Comparison of ENCODE assay signal across 10 mouse cellular contexts in genomic region chr7:99133811-99134402, GRCm38 (mm10). TPM values are rescaled to one million over a fixed set of nuclear protein-coding genes. Genes with fewer than 3 reads are reported as not detected.
A peak's percentile ranks its signal among the peaks of the same experiment; 100 is the strongest.
DNase-seq lines count a peak whose midpoint lies in the region; ATAC-seq and TF ChIP-seq lines count a peak whose summit lies in the region.
"Had no signal": no experiment of that assay in that cellular context is flagged by ENCODE, and none has a peak within 500 bp of the region (broad histone marks: within the 10 kb centered on the region; RNA-seq: fewer than 3 reads in every experiment).

No protein-coding gene starts in this region.

- no peak overlapping the region for H3K4me2 ChIP-seq in limb, embryonic 15.5 days
- H3K4me2 ChIP-seq in midbrain, postnatal 0 days (ENCODE audit: low read depth, low read length, poor library complexity, severe bottlenecking), result no peak overlapping the region

- no peak for TF ChIP-seq CTCF in midbrain, postnatal 0 days (IDR thresholded peaks at IDR 0.05)

- WGBS in limb, embryonic 15.5 days, result 82% methylated on average over 8 of the region's 8 CpGs
- 90% methylated on average over 8 of the region's 8 CpGs for WGBS in limb, embryonic 10.5 days
- 90% methylated on average over 8 of the region's 8 CpGs for WGBS in midbrain, postnatal 0 days

- no peak for ATAC-seq in limb, embryonic 15.5 days (ENCODE audit: insufficient number of reproducible peaks, low FRiP score, low TSS enrichment, low read depth)
- ATAC-seq in granulocyte monocyte progenitor cell, adult 5-6 weeks (replicated peaks; ENCODE audit: poor library complexity, severe bottlenecking), result peak; percentile 81
- peak; percentile 69 for ATAC-seq in monocyte, adult 5-6 weeks (replicated peaks; ENCODE audit: insufficient number of reproducible peaks, low FRiP score, low TSS enrichment, poor library complexity, severe bottlenecking)
- ATAC-seq in midbrain, postnatal 0 days (ENCODE audit: low FRiP score), result no peak

- DNase-seq in heart, adult 11 months, result peak; percentile 90
- no peak for DNase-seq in heart, postnatal 4 days
- DNase-seq in limb, embryonic 10.5 days (ENCODE audit: low spot score), result no peak
- DNase-seq in layer of hippocampus, postnatal 36 days, result no peak
- no peak for DNase-seq in midbrain, postnatal 0 days (ENCODE audit: low spot score)
- DNase-seq: kidney, postnatal 10 days had no signal

- no peak overlapping the region for H3K9ac ChIP-seq in limb, embryonic 15.5 days
- H3K9ac ChIP-seq in midbrain, postnatal 0 days (replicated peaks; ENCODE audit: low read length, poor library complexity, severe bottlenecking), result no peak overlapping the region

- H3K27ac ChIP-seq in limb, embryonic 15.5 days, result peak overlapping the region; percentile 33; the same call in 1 of the 2 replicates
- H3K27ac ChIP-seq in limb, embryonic 10.5 days, result no peak overlapping the region
- no peak overlapping the region for H3K27ac ChIP-seq in midbrain, postnatal 0 days (ENCODE audit: low read depth, low read length)
- H3K27ac ChIP-seq: midbrain, embryonic 10.5 days had no signal

- H3K27me3 ChIP-seq in limb, embryonic 15.5 days, result no peaks in the 10 kb centered on the region
- no peaks in the 10 kb centered on the region for H3K27me3 ChIP-seq in limb, embryonic 10.5 days (ENCODE audit: low read depth, poor library complexity, severe bottlenecking)
- H3K27me3 ChIP-seq in midbrain, postnatal 0 days (ENCODE audit: insufficient read depth, low read length), result no peaks in the 10 kb centered on the region

- peaks cover 7% of the 10 kb centered on the region; the same call in 1 of the 2 replicates for H3K4me1 ChIP-seq in limb, embryonic 15.5 days
- peaks cover 9% of the 10 kb centered on the region for H3K4me1 ChIP-seq in limb, embryonic 10.5 days
- 0 out of 2 replicates have a peak, but pooled peaks cover 2% of the 10 kb centered on the region for H3K4me1 ChIP-seq in midbrain, postnatal 0 days (ENCODE audit: insufficient read depth, low read length)

- no peak overlapping the region for H3K4me3 ChIP-seq in limb, embryonic 15.5 days
- H3K4me3 ChIP-seq in limb, embryonic 10.5 days, result no peak overlapping the region
- H3K4me3 ChIP-seq in midbrain, postnatal 0 days (ENCODE audit: low read depth, low read length), result no peak overlapping the region
- H3K4me3 ChIP-seq: midbrain, embryonic 10.5 days had no signal

- H3K36me3 ChIP-seq in limb, embryonic 15.5 days, result 0 out of 2 replicates have a peak, but pooled peaks cover 3% of the 10 kb centered on the region
- H3K36me3 ChIP-seq in limb, embryonic 10.5 days, result peaks cover 7% of the 10 kb centered on the region; the same call in 1 of the 2 replicates
- no peaks in the 10 kb centered on the region for H3K36me3 ChIP-seq in midbrain, postnatal 0 days (ENCODE audit: insufficient read depth, low read length)

- no peaks in the 10 kb centered on the region for H3K9me3 ChIP-seq in limb, embryonic 15.5 days
- H3K9me3 ChIP-seq in limb, embryonic 10.5 days (replicated peaks), result no peaks in the 10 kb centered on the region
- no peaks in the 10 kb centered on the region for H3K9me3 ChIP-seq in midbrain, postnatal 0 days (ENCODE audit: low read length)
- H3K9me3 ChIP-seq: midbrain, embryonic 10.5 days had no signal

RNA-seq across cellular contexts. Expression of gene Uvrag, which starts 7.0 kb away (rescaled TPM):
- total RNA-seq in heart, postnatal 4 days (2021), result 10 to 100 TPM; 33.2 to 34.5 TPM
- polyA plus RNA-seq in limb, embryonic 15.5 days (2015; fragmentation: Nextera tagmentation; extraction: Ambion mirVana), result 15.6 and 16.7 TPM in 2 replicates
- polyA plus RNA-seq in limb, embryonic 10.5 days (2016; fragmentation: Nextera tagmentation; extraction: Ambion mirVana), result 10.5 and 12.0 TPM in 2 replicates
- total RNA-seq in granulocyte monocyte progenitor cell, adult 5-6 weeks (2014; fragmentation: Nextera tagmentation), result 25.7 and 31.0 TPM in 2 replicates
- total RNA-seq in granulocyte monocyte progenitor cell, adult 5-6 weeks (2017), result 26.8 and 38.7 TPM in 2 replicates
- total RNA-seq in monocyte, adult 5-6 weeks (2017), result 90.8 to 94.9 TPM (median 92.1 TPM) in 3 replicates
- 10 to 100 TPM; 49.0 to 50.7 TPM for total RNA-seq in layer of hippocampus, postnatal 36 days (2021)
- total RNA-seq in midbrain, postnatal 0 days (2014; rRNA removed), result 23.3 and 26.3 TPM in 2 replicates
- 13.5 and 19.8 TPM in 2 replicates for polyA plus RNA-seq in midbrain, postnatal 0 days (2015; fragmentation: Nextera tagmentation; extraction: Ambion mirVana)

RNA-seq across cellular contexts. Expression of gene Dgat2, which starts 48.6 kb away (rescaled TPM):
- total RNA-seq in heart, postnatal 4 days (2021), result 10 to 100 TPM; 69.7 to 78.2 TPM
- 139 and 142 TPM in 2 replicates for polyA plus RNA-seq in limb, embryonic 15.5 days (2015; fragmentation: Nextera tagmentation; extraction: Ambion mirVana)
- 14.2 and 15.0 TPM in 2 replicates for polyA plus RNA-seq in limb, embryonic 10.5 days (2016; fragmentation: Nextera tagmentation; extraction: Ambion mirVana)
- 9.6 and 13.9 TPM in 2 replicates for total RNA-seq in granulocyte monocyte progenitor cell, adult 5-6 weeks (2014; fragmentation: Nextera tagmentation)
- 6.7 and 7.9 TPM in 2 replicates for total RNA-seq in granulocyte monocyte progenitor cell, adult 5-6 weeks (2017)
- total RNA-seq in monocyte, adult 5-6 weeks (2017), result 5.5 to 19.7 TPM (median 8.6 TPM) in 3 replicates
- 100 to 1,000 TPM in 1 of 2 experiments, 10 to 100 TPM in 1; 94.3 to 106 TPM for total RNA-seq in layer of hippocampus, postnatal 36 days (2021)
- 34.5 and 35.3 TPM in 2 replicates for total RNA-seq in midbrain, postnatal 0 days (2014; rRNA removed)
- polyA plus RNA-seq in midbrain, postnatal 0 days (2015; fragmentation: Nextera tagmentation; extraction: Ambion mirVana), result 32.0 and 33.1 TPM in 2 replicates

Comparison
In these comparisons a context has a peak if more than half of its experiments do, and no peak if none do; other contexts are left out.
1. ATAC-seq: peak in granulocyte monocyte progenitor cell, adult 5-6 weeks (single experiment) and monocyte, adult 5-6 weeks (single experiment); none in limb, embryonic 15.5 days (single experiment) and midbrain, postnatal 0 days (single experiment).